Mouse (Mus musculus) granulocyte monocyte progenitor cell, adult 5-6 weeks (primary cell): ENCODE data around the gene Dbndd1. TPM values are rescaled to one million over a fixed set of nuclear protein-coding genes. Genes with fewer than 3 reads are reported as not detected.
A peak's percentile ranks its signal among the peaks of the same experiment; 100 is the strongest.
"Not testable (repeated sequence)": the region's sequence is repeated elsewhere in the genome, so short reads cannot be mapped to it uniquely, and the experiment has no call there.

Experiments
- ATAC-seq: replicated peaks from 2 replicates; pipeline ENCODE4 v1.8.0; 2016; ENCODE audit warnings: mild to moderate bottlenecking, moderate TSS enrichment, inconsistent platforms; ENCODE audit not compliant: poor library complexity, severe bottlenecking
- total RNA-seq, 2 experiments: library from RNA; stranded (forward) in 1 of 2; stranded (reverse) in 1 of 2; fragments of 200-712, 200-1000 nt in 1 of 2; fragments of >200 nt in 1 of 2; fragmentation: Nextera tagmentation in 1 of 2; gene quantifications; 2 replicates each; pipeline ENCODE4 v1.2.3; 2014 to 2017

Dbndd1 gene
- total RNA-seq (2014; fragmentation: Nextera tagmentation) (not detected in 2 replicates), total RNA-seq (2017) (not detected in 2 replicates)

- ATAC-seq, result peak; percentile 32
Measured at GRCm38 (mm10) chr8:123514781-123515539, at the start of gene Dbndd1. Gene Dbndd1 (minus strand): TSS chr8:123515463.

GRCm38 (mm10) chr8:123564221-123564620 is 49.0 kb upstream of the Dbndd1 start:
- ATAC-seq, result not testable (repeated sequence)

GRCm38 (mm10) chr8:123537641-123538040 is 22.4 kb upstream of the Dbndd1 start:
- ATAC-seq, result not testable (repeated sequence)

GRCm38 (mm10) chr8:123536990-123537380 is 21.7 kb upstream of the Dbndd1 start:
- no peak for ATAC-seq

GRCm38 (mm10) chr8:123536242-123536989 is 21.2 kb upstream of the Dbndd1 start:
- no peak for ATAC-seq

- ATAC-seq, result no peak
Measured at GRCm38 (mm10) chr8:123527720-123528489, 12.6 kb upstream of the Dbndd1 start.

GRCm38 (mm10) chr8:123520048-123520447 is 4.8 kb upstream of the Dbndd1 start:
- not testable (repeated sequence) for ATAC-seq

- peak; percentile 89 for ATAC-seq
Measured at GRCm38 (mm10) chr8:123518667-123519066, 3.4 kb upstream of the Dbndd1 start, which contains the start of gene Gas8. Gene Gas8 (plus strand): TSS chr8:123518834.

GRCm38 (mm10) chr8:123518172-123518571 is 2.9 kb upstream of the Dbndd1 start:
- no peak for ATAC-seq

- no peak for ATAC-seq
Measured at GRCm38 (mm10) chr8:123516596-123516995, 1.3 kb upstream of the Dbndd1 start.

GRCm38 (mm10) chr8:123515540-123515897 is 256 bp upstream of the Dbndd1 start:
- ATAC-seq, result no peak

- ATAC-seq, result no peak
Measured at GRCm38 (mm10) chr8:123514136-123514535, 1.1 kb downstream of the Dbndd1 start.

GRCm38 (mm10) chr8:123510819-123511218 is 4.4 kb downstream of the Dbndd1 start:
- no peak for ATAC-seq

- ATAC-seq, result no peak
Measured at GRCm38 (mm10) chr8:123507153-123507552, 8.1 kb downstream of the Dbndd1 start.

GRCm38 (mm10) chr8:123505695-123506094 is 9.6 kb downstream of the Dbndd1 start:
- ATAC-seq, result no peak

GRCm38 (mm10) chr8:123505267-123505666 is 10.0 kb downstream of the Dbndd1 start:
- no peak for ATAC-seq

- ATAC-seq, result no peak
Measured at GRCm38 (mm10) chr8:123504591-123505195, 10.6 kb downstream of the Dbndd1 start.

- ATAC-seq, result no peak
Measured at GRCm38 (mm10) chr8:123503801-123504467, 11.3 kb downstream of the Dbndd1 start.

- no peak for ATAC-seq
Measured at GRCm38 (mm10) chr8:123502192-123502591, 13.1 kb downstream of the Dbndd1 start.

- no peak for ATAC-seq
Measured at GRCm38 (mm10) chr8:123499556-123499955, 15.7 kb downstream of the Dbndd1 start.
